Mouse (Mus musculus) spleen, adult 18-20 months (tissue): ENCODE data around the gene Jdp2.
"Not testable (repeated sequence)": the region's sequence is repeated elsewhere in the genome, so short reads cannot be mapped to it uniquely, and the experiment has no call there.

Source experiments
- DNase-seq, 2 experiments: peaks; one replicate each; pipeline ENCODE4 v3.0.0; 2022; ENCODE audit warnings: mixed read lengths in 2 of 2

Jdp2 gene

GRCm38 (mm10) chr12:85639326-85640008, 40.6 kb downstream of the Jdp2 start:
- no peak for DNase-seq

- DNase-seq = no peak
Measured at GRCm38 (mm10) chr12:85640852-85641563, 42.2 kb downstream of the Jdp2 start.

GRCm38 (mm10) chr12:85641564-85641931, 42.7 kb downstream of the Jdp2 start:
- DNase-seq = no peak

- no peak for DNase-seq
Measured at GRCm38 (mm10) chr12:85643735-85644134, 44.9 kb downstream of the Jdp2 start.

GRCm38 (mm10) chr12:85645664-85646063, 46.8 kb downstream of the Jdp2 start:
- DNase-seq = peak; percentile 16 to 35

GRCm38 (mm10) chr12:85647346-85647745, 48.5 kb downstream of the Jdp2 start:
- peak in 1 of 2 experiments; percentile 16 for DNase-seq

- DNase-seq = no peak
Measured at GRCm38 (mm10) chr12:85647955-85648354, 49.1 kb downstream of the Jdp2 start.

- DNase-seq = no peak
Measured at GRCm38 (mm10) chr12:85659319-85659718, 60.5 kb downstream of the Jdp2 start.

- DNase-seq = peak in 1 of 2 experiments; percentile 9
Measured at GRCm38 (mm10) chr12:85660855-85661254, 62.0 kb downstream of the Jdp2 start.

- DNase-seq = not testable (repeated sequence)
Measured at GRCm38 (mm10) chr12:85662232-85662631, 63.4 kb downstream of the Jdp2 start.

- peak; percentile 40 to 70 for DNase-seq
Measured at GRCm38 (mm10) chr12:85662896-85663295, 64.1 kb downstream of the Jdp2 start.

- DNase-seq = no peak
Measured at GRCm38 (mm10) chr12:85666112-85666511, 67.3 kb downstream of the Jdp2 start.

GRCm38 (mm10) chr12:85667071-85667470, 68.2 kb downstream of the Jdp2 start:
- no peak for DNase-seq

GRCm38 (mm10) chr12:85668696-85669095, 69.9 kb downstream of the Jdp2 start:
- no peak for DNase-seq

- no peak for DNase-seq
Measured at GRCm38 (mm10) chr12:85670080-85670479, 71.3 kb downstream of the Jdp2 start.

GRCm38 (mm10) chr12:85673914-85674313, 75.1 kb downstream of the Jdp2 start:
- no peak for DNase-seq

GRCm38 (mm10) chr12:85679117-85679516, 80.3 kb downstream of the Jdp2 start:
- DNase-seq = no peak

- no peak for DNase-seq
Measured at GRCm38 (mm10) chr12:85679808-85680207, 81.0 kb downstream of the Jdp2 start.

GRCm38 (mm10) chr12:85682328-85682727, 83.5 kb downstream of the Jdp2 start:
- DNase-seq = no peak

- DNase-seq = no peak
Measured at GRCm38 (mm10) chr12:85684411-85685275, 85.8 kb downstream of the Jdp2 start.

- peak; percentile 50 to 61 for DNase-seq
Measured at GRCm38 (mm10) chr12:85686466-85687216, 87.8 kb downstream of the Jdp2 start, which contains the start of gene Batf. Gene Batf, plus strand, starts transcription at chr12:85686669.

GRCm38 (mm10) chr12:85687217-85687533, 88.3 kb downstream of the Jdp2 start:
- no peak for DNase-seq

GRCm38 (mm10) chr12:85687846-85688245, 89.0 kb downstream of the Jdp2 start:
- no peak for DNase-seq
